Mouse (Mus musculus) heart, embryonic 16.5 days (tissue): ENCODE data around the gene Poln. TPM values are rescaled to one million over a fixed set of nuclear protein-coding genes. Genes with fewer than 3 reads are reported as not detected.

Experiments used
- polyA plus RNA-seq: library from polyadenylated mRNA; unstranded; fragments of >200 nt; fragmentation: Nextera tagmentation; extraction: Ambion mirVana; gene quantifications from 2 replicates; pipeline ENCODE4 v1.2.1, GENCODE M21; 2015

The Poln gene
- polyA plus RNA-seq, 1 experiment from 2014 or later: 0.55 TPM

Other genes with a start within 250 kb of the Poln start
- gene Nelfa, start 233.0 kb downstream of the Poln start, polyA plus RNA-seq: 31.0 and 32.9 TPM in 2 replicates
- gene Gm1673, start 186.0 kb downstream of the Poln start, polyA plus RNA-seq: 41.3 and 44.5 TPM in 2 replicates
- gene Nat8l, start 173.5 kb downstream of the Poln start, polyA plus RNA-seq: 0.38 and 0.46 TPM in 2 replicates
- 22.3 and 28.4 TPM in 2 replicates for gene Haus3, start 79 bp upstream of the Poln start, polyA plus RNA-seq
- 26.6 and 32.2 TPM in 2 replicates for gene Mxd4, start 18.3 kb upstream of the Poln start, polyA plus RNA-seq
- gene Zfyve28, start 119.0 kb upstream of the Poln start, polyA plus RNA-seq: 0.49 and 0.72 TPM in 2 replicates
- gene Cfap99, start 119.2 kb upstream of the Poln start, polyA plus RNA-seq: 0.08 TPM in 1 of 2 replicates, not detected in the other
- 111 and 115 TPM in 2 replicates for gene Rnf4, start 166.8 kb upstream of the Poln start, polyA plus RNA-seq
- gene Fam193a, start 200.5 kb upstream of the Poln start, polyA plus RNA-seq: 7.3 and 7.5 TPM in 2 replicates